Mouse (Mus musculus) brain, embryonic 14.5 days (tissue): ENCODE measurements around the gene Gm49486.

Experiments used
- CTCF ChIP-seq: fragments of 200-500 bp; IDR thresholded peaks from 2 replicates; pipeline ENCODE4 v1.5.1; 2012; ENCODE audit warnings: inconsistent platforms, mild to moderate bottlenecking, moderate library complexity, borderline replicate concordance; ENCODE audit not compliant: insufficient read depth, insufficient read length; ENCODE audit errors: extremely low read depth
- POLR2A ChIP-seq: fragments of 200-500 bp; IDR thresholded peaks from 2 replicates; pipeline ENCODE4 v1.6.1; 2012; ENCODE audit warnings: mild to moderate bottlenecking, inconsistent platforms, borderline replicate concordance; ENCODE audit not compliant: poor library complexity, insufficient read depth, insufficient read length, severe bottlenecking; ENCODE audit errors: extremely low read depth

DNA sequence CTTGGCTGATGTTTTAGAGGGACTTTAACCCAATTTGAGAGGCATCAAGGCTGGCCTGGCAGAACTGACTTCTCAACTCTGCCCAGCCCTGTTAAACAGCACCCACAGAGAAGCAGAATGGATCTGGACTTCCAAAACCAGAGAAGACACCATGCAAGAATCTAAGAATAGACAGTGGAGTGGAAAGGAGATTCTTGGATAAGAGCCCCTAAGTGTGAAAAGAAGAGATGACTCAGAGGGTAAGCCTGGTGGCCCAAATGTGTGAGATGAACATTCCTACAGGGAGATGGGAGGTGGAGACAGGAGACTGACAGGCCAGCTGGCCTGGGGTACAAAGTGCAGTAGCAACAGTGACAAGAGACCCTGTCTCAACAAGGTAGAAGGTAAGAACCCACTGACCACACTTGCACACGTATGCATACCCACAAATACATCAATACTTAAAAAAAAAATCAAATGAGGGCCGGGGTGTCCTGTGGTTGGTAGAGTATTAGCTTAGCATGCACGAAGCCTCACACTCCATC lies 33.7 kb downstream of the Gm49486 start:
- TF ChIP-seq CTCF (no peak), POLR2A (no peak)
